Mouse (Mus musculus) lung, embryonic 14.5 days (tissue): ENCODE measurements at regions not wholly inside any gene's neighbourhood (a gene's known extent, or its start where the extent isn't known, plus 50 kb on each side); places are given as distances from the start of the nearest gene placed in this dataset.

ENCODE experiments used
- ATAC-seq: fragments of 200-750 bp; cut with Nextera tagmentation; 2 replicates; pipeline ENCODE4 v1.8.0; 2017; ENCODE audit warnings: mild to moderate bottlenecking, moderate TSS enrichment, moderate library complexity; ENCODE audit not compliant: insufficient read depth
- DNase-seq: peaks from one replicate; pipeline ENCODE4 v3.0.0-alpha.2; 2015
- H3K27ac ChIP-seq: fragments of 300-500 bp; sonication (generic); 2 replicates; pipeline ENCODE4 v1.5.1; 2014; ENCODE audit warnings: low read depth, mild to moderate bottlenecking, moderate library complexity
- H3K27me3 ChIP-seq: fragments of 300-500 bp; sonication (generic); 2 replicates; pipeline ENCODE4 v1.6.1; 2014; ENCODE audit warnings: low read length, control low read depth; ENCODE audit not compliant: insufficient read depth
- H3K36me3 ChIP-seq: fragments of 300-500 bp; sonication (generic); 2 replicates; pipeline ENCODE4 v1.6.1; 2014; ENCODE audit warnings: control low read depth; ENCODE audit not compliant: insufficient read depth
- H3K4me1 ChIP-seq: fragments of 300-500 bp; sonication (generic); 2 replicates; pipeline ENCODE4 v1.6.1; 2014; ENCODE audit warnings: antibody characterized with exemption, control low read depth; ENCODE audit not compliant: insufficient read depth
- H3K4me2 ChIP-seq: fragments of 300-500 bp; sonication (generic); 2 replicates; pipeline ENCODE4 v1.6.1; 2014; ENCODE audit warnings: mild to moderate bottlenecking
- H3K4me3 ChIP-seq: fragments of 300-500 bp; sonication (generic); 2 replicates; pipeline ENCODE4 v1.5.1; 2014; ENCODE audit warnings: low read depth, low read length
- H3K9ac ChIP-seq: fragments of 300-500 bp; sonication (generic); 2 replicates; pipeline ENCODE4 v1.6.1; 2014
- H3K9me3 ChIP-seq: fragments of 300-500 bp; sonication (generic); 2 replicates; pipeline ENCODE4 v1.6.1; 2016; ENCODE audit warnings: low read depth, low read length, control low read depth
- CTCF ChIP-seq: IDR thresholded peaks from 2 replicates; pipeline ENCODE4 v1.5.1; 2016; ENCODE audit warnings: antibody characterized with exemption, low read depth
- WGBS: fragments of 180-500 bp; shearing (Covaris S2); extraction: QIAGEN DNeasy Blood & Tissue Kit; methylation state at CpG from one replicate; pipeline ENCODE4 v1.1.7; 2014; 5-methylcytosine and 5-hydroxymethylcytosine counted together

DNA sequence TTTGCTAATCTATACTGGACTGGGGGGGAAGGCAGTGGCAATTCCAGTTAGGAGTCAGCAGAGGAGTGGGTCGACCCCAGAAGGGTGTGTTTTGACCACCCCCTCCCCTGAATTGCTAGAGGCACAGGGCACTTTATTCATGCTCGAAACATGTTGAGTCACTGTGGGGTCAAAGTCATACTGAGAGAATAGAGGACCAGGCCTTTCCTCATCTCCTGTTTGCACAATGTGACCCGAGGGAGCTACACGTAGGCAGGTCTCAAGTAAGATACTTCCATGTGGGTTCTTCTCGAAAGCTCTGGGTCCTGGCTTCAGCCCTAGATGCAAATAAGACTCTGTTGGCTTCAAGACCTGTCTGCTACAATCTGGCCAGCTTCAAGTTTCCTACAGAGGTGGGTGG is 60.0 kb upstream of the Stx16 start:
- no peak for DNase-seq
- H3K9me3 ChIP-seq = no peaks in the 10 kb centered on the region
- no peaks in the 10 kb centered on the region for H3K27me3 ChIP-seq
- H3K4me2 ChIP-seq = no peak overlapping the region
- no peak overlapping the region for H3K4me3 ChIP-seq
- ATAC-seq = no peak
- no peaks in the 10 kb centered on the region for H3K36me3 ChIP-seq
- no peaks in the 10 kb centered on the region for H3K4me1 ChIP-seq
- no peak overlapping the region for H3K27ac ChIP-seq
- WGBS = 83% methylated on average over 5 of the region's 5 CpGs
- no peak for TF ChIP-seq CTCF
- H3K9ac ChIP-seq = no peak overlapping the region

DNA sequence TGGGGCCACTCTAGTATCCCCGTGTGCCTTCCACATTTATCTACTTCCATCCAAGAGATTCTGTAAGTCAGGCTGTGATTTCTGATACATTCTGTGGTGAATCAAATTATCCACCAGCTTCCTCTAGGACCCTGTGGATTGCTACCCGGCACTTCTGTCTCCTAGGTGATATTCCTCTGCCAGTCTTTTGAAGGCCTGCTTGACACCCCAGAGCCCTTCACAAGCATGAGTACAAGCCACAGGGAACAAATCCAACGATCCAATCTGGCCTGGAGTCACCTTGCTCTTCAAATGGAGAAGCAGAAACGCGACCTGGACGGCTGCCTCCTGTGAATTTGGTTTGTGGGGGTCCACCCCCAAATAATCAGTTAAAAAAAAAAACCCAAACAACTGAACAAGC is 59.1 kb upstream of the Stx16 start:
- no peak overlapping the region for H3K4me3 ChIP-seq
- 58% methylated on average over 6 of the region's 6 CpGs for WGBS
- TF ChIP-seq CTCF = no peak
- H3K36me3 ChIP-seq = no peaks in the 10 kb centered on the region
- no peak overlapping the region for H3K4me2 ChIP-seq
- no peaks in the 10 kb centered on the region for H3K9me3 ChIP-seq
- 0 out of 2 replicates have a peak, but pooled peaks cover 3% of the 10 kb centered on the region for H3K4me1 ChIP-seq
- ATAC-seq (no peak), DNase-seq (no peak)
- H3K9ac ChIP-seq = no peak overlapping the region
- H3K27me3 ChIP-seq = no peaks in the 10 kb centered on the region
- H3K27ac ChIP-seq = no peak overlapping the region

DNA sequence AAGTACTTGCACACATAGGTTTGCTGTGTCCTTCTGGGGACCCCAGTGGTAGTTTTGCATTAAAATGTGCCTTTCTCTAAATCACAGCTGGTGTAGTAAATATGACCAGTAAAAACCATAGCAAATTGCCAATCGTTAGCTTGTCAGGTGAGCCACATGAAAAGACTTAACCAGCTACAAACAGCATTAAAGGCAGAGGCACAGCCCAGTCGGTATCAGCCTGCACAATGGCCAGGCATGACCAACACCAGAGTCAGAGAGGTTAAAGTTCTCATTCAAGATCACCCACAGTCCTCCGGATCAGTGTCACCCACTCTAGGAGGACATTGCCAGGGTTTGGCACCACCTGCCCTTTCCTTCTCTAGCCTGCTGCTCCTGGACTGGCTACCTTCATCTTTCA is 58.5 kb upstream of the Stx16 start:
- 0 out of 2 replicates have a peak, but pooled peaks cover 3% of the 10 kb centered on the region for H3K4me1 ChIP-seq
- H3K9me3 ChIP-seq = no peaks in the 10 kb centered on the region
- no peaks in the 10 kb centered on the region for H3K36me3 ChIP-seq
- no peak overlapping the region for H3K4me2 ChIP-seq
- TF ChIP-seq CTCF = no peak
- no peak overlapping the region for H3K27ac ChIP-seq
- no peaks in the 10 kb centered on the region for H3K27me3 ChIP-seq
- ATAC-seq (no peak), DNase-seq (no peak)
- no peak overlapping the region for H3K4me3 ChIP-seq
- WGBS = 65% methylated on average over 3 of the region's 3 CpGs
- H3K9ac ChIP-seq = no peak overlapping the region

DNA sequence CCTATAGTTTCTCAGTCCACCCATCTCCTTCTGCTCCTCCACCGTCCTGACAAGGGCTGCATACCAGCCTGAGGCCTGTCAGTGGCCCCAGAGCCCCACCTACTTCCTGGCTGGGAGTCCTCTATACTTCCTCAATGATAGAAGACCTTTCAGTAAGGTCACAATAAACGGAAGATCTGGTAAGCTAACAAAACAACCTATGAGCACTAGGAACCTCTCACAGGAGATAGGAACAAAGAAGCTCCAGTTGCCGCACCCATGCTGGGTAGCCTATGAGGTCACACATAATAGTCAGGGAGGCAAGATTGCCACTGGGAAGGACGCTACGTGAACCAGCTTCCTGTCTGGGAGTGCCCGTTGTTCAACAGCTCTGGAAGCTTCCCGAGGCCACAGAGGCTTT is 58.1 kb upstream of the Stx16 start:
- Histone ChIP-seq H3K4me3 (no peak overlapping the region), H3K4me1 (0 out of 2 replicates have a peak, but pooled peaks cover 3% of the 10 kb centered on the region), H3K4me2 (no peak overlapping the region), H3K9me3 (no peaks in the 10 kb centered on the region), H3K27ac (no peak overlapping the region), H3K27me3 (no peaks in the 10 kb centered on the region), H3K9ac (no peak overlapping the region), H3K36me3 (no peaks in the 10 kb centered on the region)
- no peak for TF ChIP-seq CTCF
- peak; percentile 46 for DNase-seq
- ATAC-seq = peak; percentile 48; the same call in 1 of the 2 replicates
- WGBS = 63% methylated on average over 7 of the region's 7 CpGs

DNA sequence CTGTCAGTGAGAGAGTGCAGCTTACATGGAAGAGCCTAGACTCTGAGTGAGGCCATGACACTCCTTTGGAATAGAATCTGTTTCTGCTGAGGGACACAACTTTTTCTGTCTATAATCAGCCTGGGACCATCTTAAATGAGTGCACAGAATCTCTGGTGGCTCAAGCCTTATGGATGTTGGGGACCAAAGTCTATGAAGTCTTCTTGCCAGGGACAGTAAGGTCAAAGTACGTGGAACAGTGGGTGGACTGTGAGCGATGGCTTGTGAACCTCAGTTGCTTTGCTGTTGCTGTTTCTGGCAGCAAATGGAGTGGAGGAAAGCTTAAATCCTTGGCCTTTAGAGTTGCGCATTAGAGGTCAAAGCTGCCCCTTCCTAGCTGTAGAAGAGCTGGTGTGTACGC is 57.1 kb upstream of the Stx16 start:
- Histone ChIP-seq H3K9ac (no peak overlapping the region), H3K4me3 (no peak overlapping the region), H3K36me3 (no peaks in the 10 kb centered on the region), H3K27ac (no peak overlapping the region), H3K4me2 (no peak overlapping the region), H3K27me3 (no peaks in the 10 kb centered on the region), H3K4me1 (0 out of 2 replicates have a peak, but pooled peaks cover 3% of the 10 kb centered on the region), H3K9me3 (no peaks in the 10 kb centered on the region)
- DNase-seq (no peak), ATAC-seq (no peak)
- WGBS = 93% methylated on average over 4 of the region's 4 CpGs
- no peak for TF ChIP-seq CTCF

DNA sequence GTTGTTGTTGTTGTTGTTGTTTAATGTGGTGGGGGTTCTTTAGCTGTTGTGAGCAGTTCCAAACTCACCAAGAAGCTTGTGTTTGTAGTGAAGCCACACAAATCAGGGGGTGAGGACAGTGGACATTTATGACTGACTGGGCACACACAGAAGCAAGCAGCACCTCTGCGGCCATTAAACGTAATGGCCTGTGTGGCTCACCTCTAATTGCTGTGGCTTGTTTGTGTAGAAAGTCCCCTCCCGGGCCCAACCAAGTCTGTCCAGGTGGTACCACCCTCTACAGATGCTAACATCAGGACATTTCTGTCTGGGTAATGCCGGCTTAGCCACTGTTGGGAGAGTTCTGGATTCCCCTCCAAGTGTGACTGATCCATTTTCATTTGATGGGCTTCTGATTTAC is 56.1 kb upstream of the Stx16 start:
- DNase-seq = no peak
- WGBS = 78% methylated on average over 4 of the region's 4 CpGs

DNA sequence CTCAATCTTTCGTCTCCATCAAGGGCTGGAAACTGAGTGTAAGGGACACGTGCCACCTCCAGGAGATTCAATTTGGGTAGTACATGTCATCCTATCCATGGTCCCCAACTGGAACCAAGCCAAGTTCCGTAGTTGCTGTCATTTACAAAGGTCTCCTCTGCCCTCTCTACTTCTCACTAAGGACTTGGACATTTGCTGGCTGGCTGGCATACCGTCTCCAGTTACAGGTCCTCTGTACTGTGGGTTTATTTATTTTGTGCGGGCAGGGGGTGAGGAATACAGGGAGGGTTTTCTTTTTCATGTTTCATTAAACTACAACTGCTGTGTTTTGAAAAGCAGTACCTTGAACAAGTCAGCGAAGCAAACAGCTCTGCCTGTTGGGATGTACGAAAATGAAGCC is 55.7 kb upstream of the Stx16 start:
- no peak overlapping the region for H3K4me3 ChIP-seq
- WGBS = 52% methylated on average over 7 of the region's 7 CpGs
- no peak for TF ChIP-seq CTCF
- H3K9ac ChIP-seq = no peak overlapping the region
- ATAC-seq (no peak), DNase-seq (no peak)
- H3K4me1 ChIP-seq = 0 out of 2 replicates have a peak, but pooled peaks cover 3% of the 10 kb centered on the region
- H3K9me3 ChIP-seq = no peaks in the 10 kb centered on the region
- no peak overlapping the region for H3K4me2 ChIP-seq
- H3K27me3 ChIP-seq = no peaks in the 10 kb centered on the region
- no peaks in the 10 kb centered on the region for H3K36me3 ChIP-seq
- H3K27ac ChIP-seq = no peak overlapping the region

More for the DNA sequence above, 56.1 kb upstream of the Stx16 start:
- no peak for TF ChIP-seq CTCF
- H3K4me3 ChIP-seq = no peak overlapping the region
- no peaks in the 10 kb centered on the region for H3K9me3 ChIP-seq
- no peak for ATAC-seq
- no peak overlapping the region for H3K9ac ChIP-seq
- H3K4me2 ChIP-seq = no peak overlapping the region
- no peak overlapping the region for H3K27ac ChIP-seq
- no peaks in the 10 kb centered on the region for H3K27me3 ChIP-seq
- H3K36me3 ChIP-seq = no peaks in the 10 kb centered on the region
- 0 out of 2 replicates have a peak, but pooled peaks cover 3% of the 10 kb centered on the region for H3K4me1 ChIP-seq

DNA sequence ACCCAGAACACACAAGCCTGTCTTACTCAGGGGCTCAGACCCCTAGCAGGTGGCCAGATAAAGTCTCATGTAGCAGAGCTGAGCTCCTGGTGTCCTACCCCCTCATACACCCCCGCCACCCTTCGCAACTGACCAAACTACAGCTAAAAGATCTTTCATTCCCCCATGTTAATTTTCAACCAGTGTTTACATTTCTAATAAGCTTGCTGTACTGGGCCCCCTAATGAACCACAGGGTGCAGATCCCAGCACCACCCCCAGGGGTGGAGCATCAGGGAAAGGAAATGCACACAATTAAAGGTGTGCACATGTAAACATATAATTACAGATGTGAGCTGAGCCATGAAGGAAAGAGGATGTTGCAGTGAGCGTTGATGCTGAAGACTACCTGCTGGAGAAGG is 54.6 kb upstream of the Stx16 start:
- no peak for TF ChIP-seq CTCF
- ATAC-seq (no peak), DNase-seq (no peak)
- Histone ChIP-seq H3K27me3 (no peaks in the 10 kb centered on the region), H3K36me3 (no peaks in the 10 kb centered on the region), H3K27ac (no peak overlapping the region), H3K4me1 (0 out of 2 replicates have a peak, but pooled peaks cover 3% of the 10 kb centered on the region), H3K9ac (no peak overlapping the region), H3K4me2 (no peak overlapping the region), H3K4me3 (no peak overlapping the region), H3K9me3 (no peaks in the 10 kb centered on the region)
- 54% methylated on average over 3 of the region's 3 CpGs for WGBS
